Mouse (Mus musculus): ENCODE results near the gene Ncoa7.
"Not testable (repeated sequence)": the region's sequence is repeated elsewhere in the genome, so short reads cannot be mapped to it uniquely, and the experiment has no call there.

The Ncoa7 gene

DNA sequence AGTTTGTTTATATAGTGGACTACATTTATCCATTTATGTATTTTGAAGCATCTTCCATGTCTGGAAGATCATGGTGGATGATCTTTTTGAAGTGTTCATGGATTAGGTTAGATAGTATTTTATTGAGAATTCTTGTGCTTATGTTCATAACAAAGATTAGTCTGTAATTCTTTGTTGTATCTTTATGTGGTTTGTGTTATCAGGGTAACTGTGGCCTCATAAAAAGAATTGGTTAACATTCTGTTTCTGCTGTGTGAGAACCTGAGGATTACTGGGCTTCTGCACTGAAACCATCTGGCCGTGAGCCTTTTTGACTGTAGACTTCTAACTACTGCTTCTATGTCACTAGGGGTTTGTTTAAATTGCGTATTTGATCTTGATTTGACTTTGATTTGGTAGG, 136.5 kb downstream of the Ncoa7 start:
- no peak for DNase-seq (ENCODE audit: low read depth)

DNA sequence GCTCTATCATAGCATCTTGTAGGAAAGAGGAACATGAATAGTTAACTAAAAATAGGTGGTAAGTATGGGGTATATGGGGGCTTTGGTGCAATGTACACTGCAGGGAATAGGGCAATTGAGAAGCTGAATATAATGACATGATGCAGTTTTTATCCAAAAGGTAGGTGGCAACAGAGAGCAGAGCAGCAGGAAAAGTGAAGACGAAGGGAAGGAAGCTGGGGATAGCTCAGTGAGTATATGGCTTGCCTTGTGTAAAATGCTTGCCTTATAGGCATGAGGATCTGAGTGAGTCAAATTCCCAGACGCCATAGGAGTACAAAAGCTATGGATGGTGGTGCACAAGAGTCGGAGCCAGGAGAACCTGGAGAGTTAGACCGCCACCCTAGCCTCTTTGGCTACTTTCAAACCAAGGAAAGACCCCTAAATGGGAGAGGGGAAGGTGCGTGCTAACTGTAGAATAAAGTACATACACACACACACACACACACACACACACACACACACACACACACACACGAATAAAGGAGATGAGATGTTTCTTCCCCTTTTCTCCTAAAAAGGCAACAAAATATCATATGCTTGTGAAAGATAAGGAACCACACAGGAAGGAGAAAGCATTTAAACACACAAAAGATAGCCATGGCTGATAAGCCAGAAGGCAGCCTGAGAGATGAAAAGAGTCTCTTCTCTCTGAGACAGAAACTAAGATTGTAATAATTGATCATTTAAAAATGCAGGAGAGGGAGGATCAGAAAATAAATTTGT, 142.4 kb downstream of the Ncoa7 start:
- peak; percentile 25 for DNase-seq (ENCODE audit: low read depth)

DNA sequence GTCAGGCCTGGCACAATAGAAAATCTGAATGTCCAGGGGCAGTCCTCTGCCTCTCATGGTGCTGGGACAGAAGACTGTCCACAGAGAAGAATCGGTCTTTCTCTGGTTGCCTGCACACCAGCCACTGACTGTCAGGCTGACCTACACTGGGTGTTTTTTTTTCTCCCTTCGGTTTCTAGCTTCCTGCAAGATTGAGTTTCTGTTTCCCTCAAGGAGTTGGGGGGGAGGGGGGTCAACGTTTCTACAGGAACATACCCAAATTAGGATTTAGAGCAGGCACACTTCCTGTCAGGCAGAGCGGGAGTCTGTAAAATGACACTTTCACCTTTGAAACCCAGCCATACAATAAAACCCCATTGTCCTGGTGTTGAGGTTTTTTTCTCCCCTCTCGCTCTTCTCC, 147.5 kb downstream of the Ncoa7 start:
- peak; percentile 87 for DNase-seq (ENCODE audit: low read depth)

DNA sequence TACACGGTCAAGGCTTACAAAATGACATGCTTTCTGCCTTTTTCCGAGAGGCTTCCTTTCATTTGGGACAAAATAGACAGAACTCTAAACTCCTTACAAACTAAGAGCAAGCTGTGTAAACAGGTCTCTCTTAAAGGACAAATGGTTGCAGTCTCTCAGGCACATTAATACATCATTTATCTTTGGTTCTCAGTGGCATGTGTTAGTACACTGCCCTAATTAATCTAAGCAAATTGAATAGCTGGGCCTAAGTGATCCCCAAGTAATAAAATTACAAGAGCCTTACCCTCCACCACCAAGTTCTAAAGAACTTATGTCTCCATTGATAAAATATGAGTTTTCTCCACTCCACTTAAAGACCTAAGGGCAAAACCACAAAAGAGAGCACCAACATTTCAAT, 155.4 kb downstream of the Ncoa7 start:
- no peak for DNase-seq (ENCODE audit: low read depth)

DNA sequence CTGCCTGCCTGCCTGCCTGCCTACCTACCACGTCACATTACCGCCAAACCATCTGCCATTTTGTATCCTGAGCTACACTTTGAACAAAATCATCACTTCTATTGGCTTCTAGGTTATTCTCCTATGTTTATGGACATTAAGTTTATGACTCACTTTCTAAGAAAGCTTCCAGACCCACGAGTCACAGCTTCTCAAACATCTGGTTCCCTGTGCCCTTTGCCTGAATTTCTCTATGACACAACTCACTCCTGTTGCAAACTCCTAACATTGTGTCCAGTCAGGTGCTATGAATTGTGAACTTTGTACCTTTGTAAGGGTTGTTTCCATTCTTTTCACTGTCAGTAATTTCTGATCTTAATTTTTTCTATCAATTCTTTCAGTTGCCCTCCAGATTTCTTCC, 164.9 kb downstream of the Ncoa7 start:
- DNase-seq (ENCODE audit: low read depth), result no peak

DNA sequence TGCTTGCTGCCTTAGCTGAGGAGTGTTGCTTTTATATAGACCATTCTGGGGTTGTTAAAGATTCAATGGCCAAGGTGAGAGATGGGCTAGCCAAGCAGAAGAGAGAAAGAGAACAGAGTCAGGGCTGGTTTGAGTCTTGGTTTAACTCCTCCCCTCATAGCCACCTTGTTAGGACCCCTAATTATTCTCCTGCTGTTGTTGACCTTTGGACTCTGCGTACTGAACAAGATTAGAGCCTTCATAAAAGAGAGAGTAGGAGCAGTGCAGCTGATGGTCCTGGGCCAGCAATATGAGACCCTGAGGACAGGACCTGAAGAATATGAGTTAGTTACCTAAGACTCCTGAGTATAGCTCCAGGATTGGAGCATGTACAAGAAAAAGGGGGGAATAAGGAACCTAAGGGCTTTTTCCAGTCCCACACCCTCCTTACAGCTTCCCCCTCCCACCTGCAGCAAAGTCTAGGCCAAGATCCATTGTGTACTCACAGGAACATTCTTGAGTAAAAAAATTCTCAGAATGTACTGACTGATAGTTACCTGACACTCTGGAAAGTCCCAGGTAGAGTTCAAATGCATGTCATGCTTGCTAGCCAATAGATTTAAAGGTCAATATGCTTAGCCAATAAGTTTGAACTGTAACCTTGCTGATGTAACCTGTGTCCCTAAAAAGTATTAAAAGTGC, 166.5 kb downstream of the Ncoa7 start:
- DNase-seq (ENCODE audit: low read depth), result peak; percentile 31

DNA sequence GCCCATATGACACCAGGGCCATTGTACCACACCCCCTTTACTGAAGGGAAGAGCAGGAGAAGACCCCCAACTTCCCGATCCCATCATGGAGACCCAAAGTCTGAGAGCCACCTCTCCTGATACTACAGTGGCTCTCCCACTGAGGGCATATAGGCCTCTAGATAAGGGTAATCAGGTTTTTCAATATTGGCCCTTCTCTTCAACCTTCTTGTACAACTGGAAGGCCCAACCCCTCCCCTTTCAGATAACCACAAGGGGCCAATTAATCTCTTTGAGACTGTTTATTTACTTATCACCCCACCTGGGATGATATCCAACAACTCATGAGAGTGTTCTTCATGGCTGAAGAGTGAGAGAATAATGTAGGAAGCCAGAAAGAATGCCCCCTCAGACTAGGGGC, 170.4 kb downstream of the Ncoa7 start:
- DNase-seq (ENCODE audit: low read depth), result no peak

DNA sequence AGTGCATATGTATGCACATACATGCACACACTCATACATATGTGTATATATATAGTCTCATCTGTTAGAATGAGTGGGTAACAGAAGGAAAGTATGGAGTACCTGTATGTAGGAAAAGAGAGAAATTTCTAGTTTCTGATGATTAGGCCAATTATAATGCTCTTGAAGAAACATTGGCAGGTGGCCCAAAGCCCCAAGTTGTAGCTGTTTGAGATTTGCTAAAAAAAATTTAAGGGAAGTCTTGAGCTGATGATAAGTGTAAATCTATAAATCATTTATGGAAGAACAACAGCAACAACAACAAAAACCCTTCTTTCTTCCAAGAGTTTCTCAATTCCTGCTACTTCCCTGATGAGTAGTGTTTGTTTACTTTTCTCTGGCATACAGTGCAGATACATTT, 173.1 kb downstream of the Ncoa7 start:
- DNase-seq (ENCODE audit: low read depth), result no peak

DNA sequence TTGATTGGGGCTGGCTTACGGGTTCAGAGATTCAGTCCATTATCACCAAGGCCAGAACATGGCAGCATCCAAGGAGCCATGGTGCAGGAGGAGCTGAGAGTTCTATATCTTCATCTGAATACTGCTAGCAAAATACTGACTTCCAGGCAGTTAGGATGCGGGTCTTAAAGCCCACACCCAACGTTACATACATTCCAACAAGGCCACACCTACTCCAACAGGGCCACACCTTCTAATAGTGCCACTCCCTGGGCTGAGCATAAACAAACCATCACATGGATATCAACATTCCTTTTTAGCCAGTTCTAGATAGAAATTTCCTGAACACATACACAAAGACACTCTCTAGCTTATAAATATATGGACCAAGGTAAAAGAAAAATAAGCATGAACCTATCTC, 173.6 kb downstream of the Ncoa7 start, which contains the start of gene Hint3:
TSS of gene Hint3 (minus strand) at position 120 of the 400 bp plus-strand sequence.
- no peak for DNase-seq (ENCODE audit: low read depth)

DNA sequence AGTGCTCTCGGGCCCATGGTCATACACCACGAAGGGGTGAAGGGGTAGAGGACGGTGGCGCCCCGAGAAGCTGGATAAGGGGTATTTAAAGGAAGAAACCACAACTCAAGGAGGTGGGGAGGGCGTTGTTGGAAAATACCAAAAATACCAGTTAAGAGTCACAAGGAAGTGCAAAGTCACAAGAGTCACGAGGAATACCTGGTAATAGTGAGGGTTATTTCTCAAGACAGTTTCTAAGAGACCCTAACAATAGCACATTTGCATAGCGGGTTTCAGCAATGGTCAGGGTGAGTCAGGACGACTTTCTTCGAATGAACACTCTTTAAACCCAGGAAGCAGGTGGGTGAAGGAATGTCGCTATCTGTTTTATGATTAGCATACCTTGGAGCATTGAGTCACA, 174.7 kb downstream of the Ncoa7 start:
- not testable (repeated sequence) for DNase-seq (ENCODE audit: low read depth)

DNA sequence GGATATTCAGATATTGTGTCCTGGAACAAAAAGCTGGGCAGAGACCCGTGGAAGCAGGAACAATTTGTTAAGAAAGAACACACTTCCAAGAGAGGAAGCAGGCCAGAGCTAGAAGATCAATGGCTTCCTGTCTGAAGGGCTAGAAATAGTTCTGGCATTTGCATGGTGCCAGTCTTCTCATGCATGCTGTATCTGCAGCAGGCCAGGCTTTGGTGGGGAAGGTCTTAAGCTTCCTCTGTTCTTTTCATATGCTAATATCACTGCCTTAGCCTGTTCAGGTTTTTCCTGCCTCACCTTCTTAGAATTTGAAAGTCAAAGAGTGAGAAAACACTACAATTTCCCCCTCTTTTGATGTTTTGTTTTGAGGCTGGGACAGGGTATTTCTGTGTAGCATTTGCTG, 175.6 kb downstream of the Ncoa7 start:
- peak; percentile 24 for DNase-seq (ENCODE audit: low read depth)

DNA sequence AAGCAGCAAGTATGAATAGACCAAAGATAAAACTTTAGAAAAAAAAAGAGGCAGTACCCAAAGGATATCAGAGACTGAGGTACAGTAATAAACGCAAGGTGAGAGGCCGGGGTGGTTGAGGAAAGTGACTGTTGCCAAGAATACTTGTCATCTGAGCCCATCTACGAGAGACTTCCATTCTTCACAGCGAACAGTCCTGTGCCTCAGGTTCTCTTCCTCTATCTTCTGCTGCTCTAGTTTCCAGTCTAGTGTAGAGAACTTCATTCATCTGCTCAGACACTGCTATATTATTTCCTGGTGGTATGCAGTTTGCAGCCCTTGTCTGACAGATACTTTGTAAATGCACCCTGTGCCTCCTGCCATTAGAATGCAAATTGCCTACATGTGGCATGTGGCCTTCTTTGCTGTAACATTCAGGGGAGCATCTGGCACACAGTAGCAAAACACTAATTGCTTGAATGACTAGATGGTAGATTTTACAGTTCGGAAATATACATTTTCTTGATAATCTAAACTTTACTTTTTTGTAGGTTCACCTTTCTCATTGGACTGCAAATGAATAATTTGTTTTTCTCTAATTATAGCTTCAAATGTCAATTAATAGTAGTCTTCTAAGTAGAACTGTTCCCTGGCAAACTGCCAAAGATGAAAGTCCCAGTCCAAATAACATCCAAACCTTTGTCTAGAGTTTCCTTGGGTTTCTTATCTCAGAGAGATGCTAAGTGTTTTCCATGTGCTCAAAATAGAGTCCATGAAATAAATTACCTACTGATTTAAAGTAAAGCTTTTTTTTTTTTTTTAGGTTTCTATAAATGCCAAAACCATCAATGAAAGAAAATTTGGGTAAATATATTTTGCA, 178.7 kb downstream of the Ncoa7 start:
- no peak for DNase-seq (ENCODE audit: low read depth)

DNA sequence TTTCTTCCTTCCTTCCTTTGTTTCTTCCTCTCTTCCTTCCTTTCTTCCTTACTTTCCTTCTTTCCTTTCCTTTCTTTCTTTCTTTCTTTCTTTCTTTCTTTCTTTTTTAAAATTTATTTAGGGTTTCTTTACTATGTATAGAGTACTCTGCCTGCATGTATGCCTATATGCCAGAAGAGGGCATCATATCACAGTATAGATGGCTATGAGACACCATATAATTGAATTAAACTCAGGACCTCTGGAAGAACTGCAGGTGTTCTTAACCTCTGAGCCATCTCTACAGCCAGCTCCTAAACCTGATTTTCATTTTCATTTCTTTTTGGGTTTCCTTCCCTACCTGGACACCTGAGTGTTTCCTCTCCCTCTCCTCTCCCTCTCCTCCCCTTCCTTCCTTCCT, 180.2 kb downstream of the Ncoa7 start:
- peak; percentile 50 for DNase-seq (ENCODE audit: low read depth)

DNA sequence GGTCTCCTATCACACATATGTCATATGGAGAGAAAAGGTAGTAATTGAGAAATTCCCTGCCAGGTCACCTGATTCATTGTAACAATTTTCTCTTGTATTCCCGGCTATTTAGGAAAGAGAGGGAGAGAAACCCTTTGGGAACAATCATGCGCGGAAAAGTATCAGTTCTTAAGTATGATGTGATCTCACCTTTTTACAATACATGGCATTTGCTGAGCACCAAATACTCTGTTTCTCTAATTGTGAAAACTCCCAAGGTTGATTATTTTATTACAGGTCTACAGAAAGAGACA, 184.3 kb downstream of the Ncoa7 start:
- DNase-seq (ENCODE audit: low read depth), result no peak

DNA sequence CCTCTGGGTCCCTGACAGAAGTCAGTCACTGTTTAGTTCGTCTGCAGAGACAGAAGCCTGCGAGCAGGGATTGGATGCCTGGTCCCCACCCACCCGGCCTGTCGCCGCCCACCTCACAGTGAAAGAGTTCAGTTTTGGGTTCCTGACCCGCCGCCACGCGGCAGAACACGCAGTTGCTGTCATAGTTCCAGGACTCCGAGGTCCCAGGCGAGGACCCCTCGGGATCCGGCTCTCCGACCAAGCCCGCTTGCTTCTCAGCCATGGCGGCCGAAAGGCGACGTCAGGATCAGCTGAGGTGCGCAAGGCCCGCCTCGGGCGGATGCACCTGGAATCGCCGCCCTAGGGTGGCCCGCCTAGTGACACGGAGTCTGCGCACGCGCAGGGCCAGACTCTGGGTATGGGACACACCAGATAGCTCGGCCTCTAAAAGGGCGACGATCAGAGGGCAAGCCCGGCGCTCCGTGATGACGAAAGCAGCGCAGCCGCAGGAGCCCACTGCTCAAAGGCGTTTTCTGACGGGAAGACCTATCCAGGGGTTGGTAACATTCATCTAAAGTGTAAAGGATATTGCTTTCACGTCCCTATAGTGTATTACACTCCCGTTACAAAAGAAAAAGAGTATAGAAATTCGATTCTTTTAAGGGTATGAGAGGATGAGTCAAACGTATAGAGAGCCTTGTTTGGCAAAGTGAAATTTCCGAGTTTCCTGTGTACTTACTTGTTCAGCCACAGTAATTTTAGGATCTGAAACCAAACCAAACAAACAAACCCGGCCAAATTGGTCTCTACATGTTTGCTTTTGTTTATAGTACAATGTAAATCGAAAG, 184.8 kb downstream of the Ncoa7 start:
- peak; percentile 99 for DNase-seq (ENCODE audit: low read depth)

DNA sequence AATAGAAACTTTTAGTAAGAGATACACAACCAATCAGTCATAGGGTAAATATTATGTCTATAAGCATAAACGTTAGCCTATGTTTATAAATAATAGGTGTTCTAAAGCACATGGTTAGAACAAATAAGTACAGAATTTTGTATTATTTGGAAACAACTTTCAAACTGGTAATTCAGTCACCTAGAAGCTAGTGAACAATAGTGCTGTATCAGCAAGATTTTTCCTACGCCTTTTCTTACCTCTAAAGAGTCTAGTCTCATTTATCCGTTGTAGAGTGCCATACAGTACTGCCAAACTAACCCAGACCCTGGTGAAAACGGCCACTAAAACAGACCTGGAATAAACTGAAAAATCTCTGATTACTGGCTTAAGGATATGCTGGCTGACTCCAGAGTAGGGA, 190.1 kb downstream of the Ncoa7 start:
- no peak for DNase-seq (ENCODE audit: low read depth)

DNA sequence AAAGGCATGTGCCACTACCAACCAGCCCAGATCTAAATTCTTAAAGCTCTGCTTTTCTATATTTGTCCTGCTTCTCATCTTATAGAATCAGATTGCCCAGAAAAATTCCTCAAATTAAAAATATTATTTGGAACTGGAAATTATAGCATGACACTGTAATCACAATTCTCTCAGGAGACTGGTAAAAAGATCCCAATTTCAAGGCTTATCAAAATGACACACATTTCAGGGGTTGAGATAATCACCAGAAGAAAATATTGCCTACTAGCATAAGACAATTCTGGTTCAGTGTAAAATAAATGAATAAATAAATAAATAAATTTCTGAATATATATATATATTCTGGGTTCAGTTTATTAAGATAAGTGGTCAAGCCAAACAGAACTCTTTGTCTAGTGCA, 193.5 kb downstream of the Ncoa7 start:
- no peak for DNase-seq (ENCODE audit: low read depth)

DNA sequence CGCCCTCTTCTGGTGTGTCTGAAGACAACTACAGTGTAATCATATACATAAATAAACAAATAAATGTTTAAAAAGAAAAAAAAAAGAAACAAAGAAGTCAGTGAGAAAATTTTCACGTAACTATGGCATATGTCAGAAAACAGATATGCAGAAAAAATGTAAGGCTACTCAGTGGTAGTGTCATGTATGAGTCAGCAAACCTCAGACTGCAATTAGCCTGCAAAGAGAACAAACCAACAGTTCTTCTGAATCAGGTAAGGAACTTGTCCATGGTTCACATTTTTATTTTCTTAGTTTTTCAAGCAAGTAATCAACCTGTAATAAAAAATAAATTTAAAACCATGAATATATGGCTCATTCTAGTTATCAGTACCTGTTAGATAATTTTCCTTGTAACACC, 195.0 kb downstream of the Ncoa7 start:
- DNase-seq (ENCODE audit: low read depth), result no peak

DNA sequence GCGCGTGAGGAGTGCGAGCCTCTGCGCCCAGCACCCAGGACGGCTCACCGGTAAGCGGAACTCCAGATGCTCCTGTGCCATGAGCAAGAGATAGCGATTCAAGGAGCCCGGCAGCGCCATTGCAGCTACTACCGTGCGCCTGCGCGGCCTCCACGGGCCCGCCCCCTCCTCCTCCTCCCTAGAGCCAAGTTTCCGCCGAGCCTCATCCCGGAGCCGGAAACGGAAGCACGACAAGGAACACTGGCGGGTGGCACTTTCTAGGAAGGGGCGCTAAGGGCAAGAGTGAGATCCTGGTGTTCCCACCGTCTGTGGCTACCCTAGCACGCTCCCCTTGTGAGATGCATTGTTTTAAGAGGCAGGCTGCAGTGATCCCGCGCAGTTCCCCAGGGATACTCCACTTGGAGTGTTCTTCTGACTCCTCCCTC, 202.6 kb downstream of the Ncoa7 start, which contains the start of gene Trmt11:
TSS of gene Trmt11 (minus strand) at position 208 of the 425 bp plus-strand sequence.
- DNase-seq (ENCODE audit: low read depth), result peak; percentile 90

DNA sequence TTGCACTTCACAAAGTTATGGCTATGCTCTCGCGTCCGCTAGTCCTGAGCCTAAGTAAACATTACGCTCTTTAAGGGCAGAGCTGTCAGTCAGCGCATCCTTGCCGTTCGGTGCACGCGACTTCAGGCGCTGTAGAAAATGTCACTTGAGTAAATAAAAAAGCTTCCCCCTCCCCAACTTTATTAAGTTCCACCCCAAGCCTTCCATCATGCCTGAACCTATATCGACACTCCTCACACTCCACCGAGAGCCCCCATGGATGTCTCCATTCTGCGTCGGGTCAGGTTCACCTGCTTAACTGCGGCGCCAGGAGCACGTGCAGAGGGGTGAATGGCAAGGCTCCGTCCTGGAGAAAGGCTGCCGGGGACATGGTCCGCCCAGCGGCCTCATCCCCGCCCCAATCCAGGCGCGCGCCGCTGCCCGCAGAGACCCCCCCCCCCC, 203.0 kb downstream of the Ncoa7 start:
- no peak for DNase-seq (ENCODE audit: low read depth)

DNA sequence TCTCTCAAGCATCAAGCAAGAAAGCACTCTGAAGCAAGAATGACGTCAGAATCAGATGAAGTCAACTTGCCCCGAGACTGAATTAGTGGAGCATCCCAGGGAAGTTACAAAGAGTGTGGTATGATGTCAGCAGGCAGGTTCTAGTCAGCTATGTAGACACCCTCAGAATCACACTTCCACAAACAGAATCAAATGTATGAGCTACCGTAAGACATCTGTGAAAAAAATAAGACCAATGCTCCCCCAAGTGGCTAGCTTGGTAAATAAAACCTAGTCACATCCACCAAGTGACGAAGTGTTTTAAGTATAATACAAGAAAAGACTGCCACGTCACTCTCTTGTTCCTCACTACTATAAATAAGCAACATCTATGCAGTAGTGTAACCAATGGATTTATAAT, 216.1 kb downstream of the Ncoa7 start:
- DNase-seq (ENCODE audit: low read depth), result peak; percentile 37

DNA sequence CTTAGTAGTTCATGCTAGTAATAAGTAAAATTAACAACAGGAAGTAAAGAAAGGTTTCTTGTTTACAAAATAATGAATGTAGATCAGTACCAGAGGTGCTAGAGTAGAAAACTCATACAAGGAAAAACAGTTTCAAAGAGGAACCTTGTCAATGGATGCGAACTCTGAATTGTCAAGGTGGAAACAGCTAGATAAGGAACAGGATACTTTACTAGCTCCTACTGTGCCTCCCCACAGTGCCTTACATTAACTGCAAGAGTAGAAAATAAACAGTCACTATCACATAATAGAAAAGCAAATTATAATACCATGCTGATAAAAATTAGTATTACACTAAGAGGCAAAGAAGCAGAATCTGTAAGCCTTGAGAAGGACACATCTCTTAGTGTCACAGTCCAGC, 217.4 kb downstream of the Ncoa7 start:
- no peak for DNase-seq (ENCODE audit: low read depth)
